Mouse (Mus musculus): ENCODE results near the gene Ugt1a2.

- TF ChIP-seq CTCF (IDR thresholded peaks at IDR 0.05; ENCODE audit: low read depth) (no peak), EP300 (IDR thresholded peaks at IDR 0.05; ENCODE audit: low read depth) (no peak)
Measured at GRCm38 (mm10) chr1:88197443-88197842, 3.0 kb upstream of the Ugt1a2 start.

All from liver, postnatal 0 days (tissue).